Mouse (Mus musculus) testis, adult 2 months (tissue): ENCODE measurements around the gene Zfp980. TPM values are rescaled to one million over a fixed set of nuclear protein-coding genes. Genes with fewer than 3 reads are reported as not detected.
"Not testable (repeated sequence)": the region's sequence is repeated elsewhere in the genome, so short reads cannot be mapped to it uniquely, and the experiment has no call there.

ENCODE experiments used
- H3K27ac ChIP-seq: fragments of 200-500 bp; 2 replicates; pipeline ENCODE4 v1.5.1; 2012; ENCODE audit warnings: low read depth, low read length; ENCODE audit not compliant: control insufficient read depth, insufficient read depth
- H3K27me3 ChIP-seq: fragments of 200-500 bp; 2 replicates; pipeline ENCODE4 v1.6.1; 2012; ENCODE audit warnings: mild to moderate bottlenecking, low read length, moderate library complexity; ENCODE audit not compliant: control insufficient read depth, insufficient read depth
- H3K36me3 ChIP-seq: fragments of 200-500 bp; 2 replicates; pipeline ENCODE4 v1.6.1; 2012; ENCODE audit warnings: mild to moderate bottlenecking, low read length; ENCODE audit not compliant: control insufficient read depth, insufficient read depth
- H3K4me1 ChIP-seq: fragments of 200-500 bp; 2 replicates; pipeline ENCODE4 v1.6.1; 2012; ENCODE audit warnings: low read length; ENCODE audit not compliant: control insufficient read depth, insufficient read depth
- H3K4me3 ChIP-seq: fragments of 200-500 bp; 2 replicates; pipeline ENCODE4 v1.5.1; 2012; ENCODE audit warnings: low read depth, mild to moderate bottlenecking, low read length, moderate library complexity, mixed read lengths; ENCODE audit not compliant: control insufficient read depth
- polyA plus RNA-seq: library from polyadenylated mRNA; depleted of rRNA; stranded (reverse); fragments of >200 nt; gene quantifications from 2 replicates; pipeline ENCODE4 v1.2.3, GENCODE M21; 2012; rRNA removed

The Zfp980 gene
- 0.11 TPM in 1 of 2 replicates, not detected in the other for polyA plus RNA-seq

DNA sequence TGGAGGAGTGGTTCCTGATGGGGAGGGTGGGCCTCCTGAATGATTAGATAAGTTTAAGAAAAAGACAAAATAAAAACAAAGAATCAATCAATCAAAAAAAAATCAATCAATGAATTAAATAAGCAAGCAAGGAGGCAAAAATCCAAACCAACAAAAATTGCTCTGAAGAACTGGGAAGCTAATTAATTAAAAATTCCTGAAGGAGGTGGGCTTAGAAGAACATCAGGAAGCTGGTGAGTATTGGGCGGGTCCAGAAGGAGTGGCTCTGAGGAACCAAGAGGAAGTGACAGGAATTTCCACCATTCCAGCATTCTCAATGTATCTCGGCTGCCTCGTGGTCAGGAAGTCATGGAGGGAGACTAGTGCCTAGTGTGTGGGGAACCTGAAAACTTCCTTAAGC, at the start of gene Zfp980:
Gene Zfp980 (plus strand): TSS at position 301 of the 400 bp plus-strand sequence.
- H3K4me3 ChIP-seq, H3K27me3 ChIP-seq, H3K27ac ChIP-seq, H3K36me3 ChIP-seq, H3K4me1 ChIP-seq: not testable (repeated sequence)

DNA sequence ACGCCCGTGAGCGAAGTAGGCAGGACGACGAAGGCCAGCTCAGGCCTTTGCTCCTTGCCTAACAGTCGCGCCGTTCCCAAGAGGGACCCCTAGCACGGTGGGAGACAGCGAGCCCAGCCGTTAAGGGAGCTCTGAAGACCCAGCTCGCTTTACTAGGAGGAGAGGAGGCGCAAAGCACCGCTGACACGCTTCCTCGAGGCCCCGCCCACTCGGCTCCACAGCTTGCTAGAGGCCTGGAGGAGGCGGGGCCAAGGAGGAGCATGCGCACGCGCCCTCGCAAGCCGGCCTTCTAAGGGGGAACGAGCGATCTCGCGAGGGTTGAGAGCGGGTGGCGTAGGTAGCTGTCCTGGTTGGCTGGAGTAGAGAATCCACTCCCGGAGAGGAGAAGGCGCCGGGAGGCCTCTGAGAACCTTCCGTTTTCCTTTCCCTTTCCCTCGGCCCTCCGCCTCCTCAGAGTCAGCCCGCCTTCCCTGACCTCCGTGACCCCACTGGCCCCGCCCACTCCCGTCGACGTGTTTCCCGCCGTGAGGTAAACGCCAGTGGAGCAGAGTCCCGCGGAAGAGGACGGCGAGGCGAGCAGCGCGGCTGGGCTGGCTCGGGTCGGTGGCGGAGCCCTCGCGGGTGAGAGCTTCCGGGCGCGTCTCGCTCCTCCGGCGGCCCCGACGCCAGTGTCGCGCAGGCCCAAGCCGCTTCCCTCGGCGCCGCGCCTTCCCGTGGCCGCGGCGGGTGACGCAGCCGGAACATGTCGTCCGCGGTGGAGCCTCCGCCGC, 29.9 kb upstream of the Zfp980 start:
- H3K4me3 ChIP-seq, result peak overlapping the region; percentile 79
- H3K27ac ChIP-seq, result peak overlapping the region; percentile 66
- H3K4me1 ChIP-seq, H3K36me3 ChIP-seq, H3K27me3 ChIP-seq: not testable (repeated sequence)

DNA sequence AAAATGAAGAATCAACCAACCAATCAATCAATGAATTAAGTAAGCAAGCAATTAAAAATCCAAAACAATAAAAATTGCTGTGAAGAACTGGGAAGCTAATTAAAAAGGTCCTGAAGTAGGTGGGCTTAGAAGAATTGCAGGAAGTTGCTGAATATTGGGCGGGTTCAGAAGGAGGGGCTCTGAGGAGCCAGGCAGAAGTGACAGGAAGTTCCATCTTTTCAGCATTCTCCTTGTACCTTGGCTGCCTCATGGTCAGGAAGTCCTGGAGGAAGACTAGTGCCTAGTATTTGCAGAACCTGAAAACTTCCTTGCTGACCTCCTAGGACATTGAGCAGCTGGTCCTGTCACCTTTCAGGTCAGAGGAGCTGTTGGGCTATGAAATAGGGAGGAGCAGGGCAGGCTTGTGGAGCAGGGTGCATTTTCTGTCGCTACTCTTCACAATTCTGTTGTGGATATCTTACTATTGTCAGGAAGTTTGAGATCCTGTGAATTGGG, 3.8 kb downstream of the Zfp980 start:
- not testable (repeated sequence) for H3K27me3 ChIP-seq, H3K27ac ChIP-seq, H3K4me1 ChIP-seq, H3K36me3 ChIP-seq, H3K4me3 ChIP-seq

DNA sequence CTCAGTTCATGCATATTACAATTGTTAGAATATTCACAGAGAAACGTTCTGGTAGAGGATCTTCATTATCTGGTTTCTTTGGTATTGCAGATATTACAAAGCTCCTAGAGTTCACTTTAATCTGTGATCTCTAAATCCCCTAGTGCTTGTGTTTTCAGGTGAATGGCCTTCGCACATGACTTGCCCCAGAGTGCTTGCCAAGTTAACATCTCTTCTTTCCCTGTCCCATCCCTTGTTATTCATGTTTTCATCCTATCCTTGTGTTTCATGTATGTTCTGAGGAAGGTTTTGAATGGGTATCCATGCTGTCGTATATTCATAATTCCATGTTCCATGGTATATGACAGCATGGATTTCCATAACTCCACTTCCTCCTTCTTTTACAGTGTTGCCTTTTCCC, 9.7 kb downstream of the Zfp980 start:
- not testable (repeated sequence) for H3K27me3 ChIP-seq, H3K27ac ChIP-seq, H3K36me3 ChIP-seq, H3K4me1 ChIP-seq, H3K4me3 ChIP-seq

DNA sequence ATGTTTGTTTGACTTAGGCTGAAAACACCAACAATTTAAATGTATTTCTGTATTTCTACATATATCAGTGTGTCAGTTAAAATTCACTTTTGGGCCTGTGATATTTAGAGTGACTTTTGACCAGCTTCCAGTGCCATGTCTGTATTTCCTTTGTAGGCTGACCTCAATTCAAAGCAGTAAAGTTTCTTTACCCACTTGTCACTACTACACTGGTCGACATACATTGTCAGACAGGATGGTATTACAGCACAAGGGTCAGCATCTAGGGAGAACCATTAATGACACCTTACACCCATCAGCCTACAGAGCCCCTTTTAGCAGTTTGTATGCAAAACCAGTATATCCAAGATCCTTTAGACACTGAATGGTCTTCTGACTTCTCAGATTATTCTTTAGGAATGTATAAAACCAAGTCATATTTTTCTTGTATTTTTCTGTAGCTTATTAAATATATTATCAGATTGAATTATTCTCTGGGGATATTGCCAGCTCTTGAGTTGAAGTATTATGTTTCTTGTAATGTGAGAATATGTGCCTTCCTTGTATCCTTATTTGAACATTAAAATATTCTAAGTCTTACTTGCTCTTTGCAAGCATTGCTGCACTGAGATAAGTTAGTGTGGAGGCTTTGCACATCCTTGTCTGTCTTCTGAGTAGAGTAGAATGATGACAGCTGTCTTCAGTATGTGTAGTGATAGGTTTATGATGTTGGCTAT, 10.3 kb downstream of the Zfp980 start:
- H3K36me3 ChIP-seq, H3K27ac ChIP-seq, H3K4me1 ChIP-seq, H3K27me3 ChIP-seq, H3K4me3 ChIP-seq: not testable (repeated sequence)

DNA sequence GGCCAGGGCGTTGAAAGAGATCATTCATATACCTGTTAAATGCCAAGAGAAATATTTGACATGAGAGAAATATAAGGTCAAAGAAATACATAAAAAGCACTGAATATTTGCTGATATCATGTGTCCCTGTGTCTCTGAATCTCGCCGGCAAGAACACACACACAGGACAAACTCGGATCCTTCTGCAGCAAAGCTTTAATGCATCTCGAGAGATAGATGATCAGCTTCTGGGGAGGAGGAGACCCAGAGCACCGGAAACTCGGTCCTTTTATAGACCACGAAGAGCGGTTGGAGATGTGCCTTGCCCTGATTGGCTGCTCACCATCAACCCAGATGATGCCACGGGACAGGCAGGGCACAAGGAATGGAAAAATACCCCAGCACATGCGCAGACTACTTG, 11.5 kb downstream of the Zfp980 start:
- not testable (repeated sequence) for H3K4me3 ChIP-seq, H3K4me1 ChIP-seq

DNA sequence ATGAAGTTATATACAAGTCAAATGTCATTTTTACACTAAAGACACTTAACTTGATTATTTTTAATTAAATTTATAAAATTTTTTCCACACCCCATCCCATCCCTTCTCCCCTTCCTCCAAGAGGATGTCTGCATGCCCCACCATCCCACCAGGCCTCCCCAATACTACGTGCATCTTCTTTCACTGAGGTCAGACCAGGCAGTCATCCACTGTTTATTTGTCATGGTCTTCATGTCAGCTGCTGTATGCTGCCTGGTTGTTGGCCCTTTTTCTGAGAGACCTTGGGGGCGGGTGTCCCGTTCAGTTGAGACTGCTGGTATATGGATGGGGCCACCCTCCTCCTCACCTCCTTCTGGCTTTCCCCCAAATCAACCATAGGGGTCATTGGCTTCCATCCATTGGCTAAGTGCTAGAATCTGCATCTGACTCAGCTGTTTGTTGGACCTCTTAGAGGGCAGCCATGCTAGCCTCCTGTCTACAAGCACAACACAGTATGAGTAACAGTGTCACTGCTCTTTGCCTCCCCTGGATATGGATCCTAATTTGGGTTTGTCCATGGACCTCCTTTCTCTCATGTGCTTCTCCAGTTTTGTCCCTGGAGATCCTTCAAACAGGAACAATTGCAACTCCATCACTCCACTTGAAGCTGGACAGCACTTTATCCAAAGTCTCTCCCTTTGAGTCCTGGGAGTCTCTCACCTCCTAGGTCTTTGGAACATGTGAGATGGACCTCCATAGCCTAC, 12.7 kb downstream of the Zfp980 start:
- not testable (repeated sequence) for H3K4me1 ChIP-seq, H3K36me3 ChIP-seq, H3K27me3 ChIP-seq, H3K4me3 ChIP-seq, H3K27ac ChIP-seq

More for the DNA sequence above, 11.5 kb downstream of the Zfp980 start:
- not testable (repeated sequence) for H3K36me3 ChIP-seq, H3K27ac ChIP-seq, H3K27me3 ChIP-seq

DNA sequence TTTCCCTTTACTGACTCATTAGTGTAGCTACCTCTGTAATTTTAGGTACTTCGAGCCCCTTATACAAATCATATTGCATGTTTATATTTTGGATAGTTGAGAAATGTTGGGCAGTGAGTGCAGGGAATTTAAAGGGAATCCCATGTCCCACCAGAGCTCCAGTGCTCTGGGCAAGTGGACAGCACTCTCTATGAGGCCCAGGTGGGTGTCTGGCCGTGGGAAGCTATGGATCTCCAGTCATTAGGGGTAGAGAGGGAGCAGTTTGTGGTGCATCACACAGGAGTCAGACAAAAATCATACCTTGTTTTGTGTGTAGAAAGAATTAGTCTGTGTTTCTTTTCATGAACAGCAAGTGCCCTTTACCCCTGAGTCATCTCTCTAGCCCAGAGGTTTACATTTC, 15.6 kb downstream of the Zfp980 start:
- not testable (repeated sequence) for H3K27ac ChIP-seq, H3K27me3 ChIP-seq, H3K36me3 ChIP-seq

DNA sequence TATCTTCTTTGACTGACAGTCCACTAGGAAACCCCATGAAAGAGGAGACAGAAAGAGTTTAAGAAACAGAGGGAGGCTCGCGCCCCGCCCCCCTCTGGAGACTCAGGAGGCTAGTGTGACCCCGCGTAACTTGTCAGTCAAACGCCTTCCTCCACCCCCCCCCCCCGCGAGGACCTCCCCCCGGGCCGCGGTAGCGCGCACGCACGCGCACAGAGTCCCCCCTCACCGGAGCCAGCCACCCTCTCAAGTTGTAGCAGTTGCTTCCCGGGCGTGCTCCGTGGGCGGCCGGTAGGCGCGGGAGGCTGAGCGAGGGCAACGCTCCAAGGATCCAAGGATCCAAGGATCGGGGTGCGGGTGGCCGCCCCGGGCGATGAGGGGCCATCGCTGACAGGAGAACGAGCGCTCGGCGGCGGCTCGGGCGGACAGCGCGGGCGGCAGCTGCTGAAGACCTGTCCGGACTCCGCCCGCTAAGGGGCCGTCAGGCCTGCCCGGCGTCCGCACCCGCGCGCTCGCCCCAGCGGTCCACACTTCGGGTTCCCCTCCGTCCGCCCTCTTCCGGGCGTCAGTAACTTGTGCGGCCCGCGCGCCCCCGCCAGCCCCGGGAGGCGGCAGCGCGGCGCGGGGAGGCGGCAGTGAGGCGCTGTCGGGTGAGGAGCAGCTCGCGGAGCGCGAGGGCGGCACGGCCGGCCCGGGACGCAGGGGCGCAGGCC, 74.6 kb downstream of the Zfp980 start:
- not testable (repeated sequence) for H3K27me3 ChIP-seq
- H3K4me3 ChIP-seq, result peak overlapping the region; percentile 3

More for the DNA sequence above, 15.6 kb downstream of the Zfp980 start:
- not testable (repeated sequence) for H3K4me3 ChIP-seq, H3K4me1 ChIP-seq

DNA sequence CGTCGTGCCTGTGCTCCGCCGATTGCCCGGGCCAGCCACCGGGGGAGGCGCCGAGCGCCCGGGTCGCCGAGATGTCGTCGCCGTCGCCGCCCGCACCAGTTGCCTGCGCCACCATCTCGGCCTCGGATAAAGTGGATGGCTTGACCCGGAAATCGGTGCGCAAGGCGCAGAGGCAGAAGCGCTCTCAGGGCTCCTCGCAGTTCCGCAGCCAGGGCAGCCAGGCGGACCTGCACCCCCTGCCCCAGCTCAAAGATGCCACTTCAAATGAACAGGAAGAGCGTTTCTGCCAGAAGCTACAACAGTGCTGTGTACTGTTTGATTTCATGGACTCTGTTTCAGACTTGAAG, 75.1 kb downstream of the Zfp980 start:
- not testable (repeated sequence) for H3K27ac ChIP-seq, H3K36me3 ChIP-seq, H3K4me1 ChIP-seq, H3K27me3 ChIP-seq, H3K4me3 ChIP-seq

More for the DNA sequence above, 74.6 kb downstream of the Zfp980 start:
- H3K27ac ChIP-seq, H3K36me3 ChIP-seq, H3K4me1 ChIP-seq: not testable (repeated sequence)
